Mouse (Mus musculus) MEL (cell line): ENCODE data around the gene Snf8. TPM values are rescaled to one million over a fixed set of nuclear protein-coding genes. Genes with fewer than 3 reads are reported as not detected.

Experiments
- DNase-seq: peaks from one replicate; pipeline ENCODE4 v3.0.0; 2011; ENCODE audit warnings: low read depth, low spot score
- H3K27ac ChIP-seq: 2 replicates; pipeline ENCODE4 v1.5.1; 2012; ENCODE audit warnings: low read depth, mild to moderate bottlenecking, control low read depth, low read length, moderate library complexity; ENCODE audit not compliant: control insufficient read depth
- H3K27me3 ChIP-seq, 2 experiments: fragments of 150-350 bp in 1 of 2; sonication (generic) in 1 of 2; 2 replicates each; pipeline ENCODE4 v1.6.1; 2012; ENCODE audit warnings: low read length in 2 of 2, mild to moderate bottlenecking in 2 of 2, improper control_type of control experiment in 1 of 2, moderate library complexity in 1 of 2; ENCODE audit not compliant: insufficient read depth in 2 of 2, control insufficient read depth in 1 of 2
- H3K36me3 ChIP-seq, 2 experiments: 2 replicates each; pipeline ENCODE4 v1.6.1; 2012 to 2014; ENCODE audit warnings: low read length in 2 of 2, improper control_type of control experiment in 1 of 2, inconsistent platforms in 1 of 2, mild to moderate bottlenecking in 1 of 2; ENCODE audit not compliant: insufficient read depth in 2 of 2, control insufficient read depth in 1 of 2
- H3K4me1 ChIP-seq, 2 experiments: fragments of 150-350 bp in 1 of 2; sonication (generic) in 1 of 2; 2 replicates each; pipeline ENCODE4 v1.6.1; 2012; ENCODE audit warnings: low read length in 2 of 2, improper control_type of control experiment in 1 of 2, mild to moderate bottlenecking in 1 of 2; ENCODE audit not compliant: insufficient read depth in 2 of 2, control insufficient read depth in 1 of 2
- H3K4me3 ChIP-seq, 2 experiments: fragments of 150-350 bp in 1 of 2; sonication (generic) in 1 of 2; 2 replicates each; pipeline ENCODE4 v1.5.1; 2012; ENCODE audit warnings: low read depth in 2 of 2, low read length in 2 of 2, mild to moderate bottlenecking in 2 of 2, moderate library complexity in 2 of 2, control low read depth in 1 of 2, improper control_type of control experiment in 1 of 2; ENCODE audit not compliant: control insufficient read depth in 1 of 2, insufficient read depth in 1 of 2
- H3K79me2 ChIP-seq: 2 replicates; pipeline ENCODE4 v1.6.1; 2012; ENCODE audit warnings: mild to moderate bottlenecking, low read length, moderate library complexity; ENCODE audit not compliant: control insufficient read depth, poor library complexity, insufficient read depth
- H3K9ac ChIP-seq: 2 replicates; pipeline ENCODE4 v1.6.1; 2012; ENCODE audit warnings: low read depth, mild to moderate bottlenecking, control low read depth, low read length, moderate library complexity; ENCODE audit not compliant: control insufficient read depth, poor library complexity, severe bottlenecking
- H3K9me3 ChIP-seq: fragments of 150-350 bp; sonication (generic); replicated peaks from 2 replicates; pipeline ENCODE4 v1.6.1; 2012; ENCODE audit warnings: mild to moderate bottlenecking, low read length, improper control_type of control experiment, moderate library complexity; ENCODE audit not compliant: insufficient read depth
- CHD1 ChIP-seq: IDR thresholded peaks from 2 replicates; pipeline ENCODE4 v1.6.1; 2012; ENCODE audit warnings: low read depth, mild to moderate bottlenecking, inconsistent platforms, low read length, improper control_type of control experiment
- CHD2 ChIP-seq: IDR thresholded peaks from 2 replicates; pipeline ENCODE4 v1.6.1; 2011; ENCODE audit warnings: low read length, improper control_type of control experiment
- CTCF ChIP-seq, 3 experiments: IDR thresholded peaks in 2 of 3; conservative IDR thresholded peaks in 1 of 3; 2 replicates each; pipeline ENCODE4 v1.5.1; 2011 to 2012; ENCODE audit warnings: low read length in 3 of 3, low read depth in 2 of 3, mild to moderate bottlenecking in 2 of 3, improper control_type of control experiment in 1 of 3, inconsistent platforms in 1 of 3, mixed read lengths in 1 of 3, moderate library complexity in 1 of 3; ENCODE audit not compliant: control insufficient read depth in 1 of 3, insufficient read depth in 1 of 3, poor library complexity in 1 of 3, severe bottlenecking in 1 of 3
- E2F4 ChIP-seq: IDR thresholded peaks from 2 replicates; pipeline ENCODE4 v1.6.1; 2011; ENCODE audit warnings: low read depth, low read length, improper control_type of control experiment, borderline replicate concordance
- ETS1 ChIP-seq: IDR thresholded peaks from 2 replicates; pipeline ENCODE4 v1.6.1; 2012; ENCODE audit warnings: low read depth, mild to moderate bottlenecking, inconsistent platforms, low read length, improper control_type of control experiment, moderate library complexity
- GATA1 ChIP-seq: IDR thresholded peaks from 2 replicates; pipeline ENCODE4 v1.6.1; 2011; ENCODE audit warnings: low read depth, low read length, improper control_type of control experiment
- HCFC1 ChIP-seq: IDR thresholded peaks from 2 replicates; pipeline ENCODE4 v1.6.1; 2012; ENCODE audit warnings: low read depth, mild to moderate bottlenecking, inconsistent platforms, low read length, improper control_type of control experiment, moderate library complexity
- JUND ChIP-seq: IDR thresholded peaks from 2 replicates; pipeline ENCODE4 v1.6.1; 2011; ENCODE audit warnings: low read depth, mild to moderate bottlenecking, improper control_type of control experiment, low read length
- MAFK ChIP-seq: IDR thresholded peaks from 2 replicates; pipeline ENCODE4 v1.6.1; 2011; ENCODE audit warnings: low read depth, mild to moderate bottlenecking, low read length, improper control_type of control experiment, borderline replicate concordance
- MXI1 ChIP-seq: IDR thresholded peaks from 2 replicates; pipeline ENCODE4 v1.6.1; 2011; ENCODE audit warnings: mild to moderate bottlenecking, low read depth, low read length, improper control_type of control experiment
- MYB ChIP-seq: IDR thresholded peaks from 2 replicates; pipeline ENCODE4 v1.6.1; 2011; ENCODE audit warnings: mild to moderate bottlenecking, low read depth, low read length, improper control_type of control experiment
- MYC ChIP-seq: IDR thresholded peaks from 2 replicates; pipeline ENCODE4 v1.6.1; 2011; ENCODE audit warnings: low read depth, mild to moderate bottlenecking, low read length, improper control_type of control experiment, moderate library complexity
- NRF1 ChIP-seq: IDR thresholded peaks from 2 replicates; pipeline ENCODE4 v1.6.1; 2014; ENCODE audit warnings: low read depth, mild to moderate bottlenecking, inconsistent platforms, low read length, improper control_type of control experiment, moderate library complexity; ENCODE audit not compliant: poor library complexity, insufficient read depth, severe bottlenecking
- POLR2AphosphoS5 ChIP-seq: IDR thresholded peaks from 2 replicates; pipeline ENCODE4 v1.6.1; 2012; ENCODE audit warnings: low read depth, borderline replicate concordance, mild to moderate bottlenecking, inconsistent platforms, low read length, moderate library complexity, mixed read lengths
- RAD21 ChIP-seq: IDR thresholded peaks from 2 replicates; pipeline ENCODE4 v1.6.1; 2011; ENCODE audit warnings: mild to moderate bottlenecking, low read depth, low read length, improper control_type of control experiment
- TAL1 ChIP-seq: IDR thresholded peaks from 2 replicates; pipeline ENCODE4 v1.6.1; 2012; ENCODE audit warnings: mild to moderate bottlenecking, inconsistent platforms, low read length, moderate library complexity, mixed read lengths
- TBP ChIP-seq: IDR thresholded peaks from 2 replicates; pipeline ENCODE4 v1.8.0; 2011; ENCODE audit warnings: low read depth, low read length, improper control_type of control experiment
- USF1 ChIP-seq: IDR thresholded peaks from 2 replicates; pipeline ENCODE4 v1.6.1; 2014; ENCODE audit warnings: low read depth, mild to moderate bottlenecking, inconsistent platforms, low read length, improper control_type of control experiment, moderate library complexity
- USF2 ChIP-seq, 2 experiments: IDR thresholded peaks; 2 replicates each; pipeline ENCODE4 v1.6.1; 2011 to 2012; ENCODE audit warnings: improper control_type of control experiment in 2 of 2, low read length in 2 of 2, borderline replicate concordance in 1 of 2, inconsistent platforms in 1 of 2, low read depth in 1 of 2, mild to moderate bottlenecking in 1 of 2; ENCODE audit not compliant: insufficient read depth in 1 of 2
- ZKSCAN1 ChIP-seq: IDR thresholded peaks from 2 replicates; pipeline ENCODE4 v1.6.1; 2012; ENCODE audit warnings: low read depth, mild to moderate bottlenecking, inconsistent platforms, low read length, improper control_type of control experiment, moderate library complexity
- polyA plus RNA-seq, 2 experiments: library from polyadenylated mRNA; stranded (reverse) in 1 of 2; unstranded in 1 of 2; fragments of >175 nt in 1 of 2; fragments of >200 nt in 1 of 2; gene quantifications; 2 replicates each; pipeline versions ENCODE4 v1.2.1 to v1.2.4; 2012; ENCODE audit warnings: low replicate concordance in 2 of 2, low read depth in 1 of 2; ENCODE audit not compliant: insufficient read length in 2 of 2, insufficient read depth in 1 of 2, missing spikeins in 1 of 2
- total RNA-seq: library from RNA; depleted of rRNA; stranded (reverse); fragments of 300-350 nt; gene quantifications from 2 replicates; pipeline ENCODE4 v1.2.3, GENCODE M21; 2012

The Snf8 gene
- total and polyA plus RNA-seq, 3 experiments, result 135 to 183 TPM; not detected in 1

- H3K9me3 ChIP-seq, result no peaks in the 10 kb centered on the region
- no peak overlapping the region for H3K9ac ChIP-seq
- H3K27ac ChIP-seq, result no peak overlapping the region
- no peak overlapping the region for H3K4me3 ChIP-seq
- TF ChIP-seq ZKSCAN1, result no peak
- TF ChIP-seq HCFC1, result no peak
- TF ChIP-seq ETS1, result no peak
- TF ChIP-seq USF1, result no peak
- no peak for TF ChIP-seq E2F4
- no peak for TF ChIP-seq MYC
- TF ChIP-seq TBP, result no peak
- TF ChIP-seq USF2 (IDR thresholded peaks at IDR 0.05; ENCODE audit: borderline replicate concordance in 1 of 2, insufficient read depth in 1 of 2, low read depth in 1 of 2, low read length in 2 of 2), result no peak
- no peak for TF ChIP-seq RAD21
- TF ChIP-seq CHD2, result no peak
- TF ChIP-seq MXI1, result no peak
- TF ChIP-seq CHD1, result no peak
- TF ChIP-seq GATA1, result no peak
- no peak for TF ChIP-seq MYB
- TF ChIP-seq JUND, result no peak
- no peak for TF ChIP-seq NRF1
- TF ChIP-seq MAFK, result no peak
- no peak for TF ChIP-seq CTCF (IDR thresholded peaks at IDR 0.05 in 2 of 3, conservative IDR thresholded peaks at IDR 0.05 in 1 of 3; ENCODE audit: control insufficient read depth in 1 of 3, insufficient read depth in 1 of 3, low read depth in 2 of 3, low read length in 3 of 3, poor library complexity in 1 of 3, severe bottlenecking in 1 of 3)
- no peak for TF ChIP-seq POLR2AphosphoS5
- TF ChIP-seq TAL1, result no peak
- H3K4me1 ChIP-seq, result no peaks in the 10 kb centered on the region
- no peak for DNase-seq
- no peaks in the 10 kb centered on the region for H3K79me2 ChIP-seq
- no peaks in the 10 kb centered on the region for H3K36me3 ChIP-seq
- H3K27me3 ChIP-seq, result peaks cover 23 to 24% of the 10 kb centered on the region in 2 experiments
Measured at GRCm38 (mm10) chr11:96017941-96018351, 16.7 kb upstream of the Snf8 start.

GRCm38 (mm10) chr11:96020622-96021021 is 14.1 kb upstream of the Snf8 start:
- H3K27ac ChIP-seq, result no peak overlapping the region
- H3K36me3 ChIP-seq, result no peaks in the 10 kb centered on the region
- TF ChIP-seq MAFK, result no peak

More at GRCm38 (mm10) chr11:96020622-96021021, 14.1 kb upstream of the Snf8 start:
- Histone ChIP-seq H3K27me3 (peaks cover 18% of the 10 kb centered on the region in 2 experiments), H3K4me1 (peaks cover 0 to 5% of the 10 kb centered on the region in 2 experiments; a peak in 1 of 4 replicates), H3K4me3 (no peak overlapping the region), H3K9me3 (no peaks in the 10 kb centered on the region), H3K9ac (no peak overlapping the region), H3K79me2 (no peaks in the 10 kb centered on the region)
- no peak for DNase-seq
